Mouse (Mus musculus) testis, adult 2 months (tissue): ENCODE measurements around the gene Cubn. TPM values are rescaled to one million over a fixed set of nuclear protein-coding genes. Genes with fewer than 3 reads are reported as not detected.

Experiments
- H3K27ac ChIP-seq: fragments of 200-500 bp; 2 replicates; pipeline ENCODE4 v1.5.1; 2012; ENCODE audit warnings: low read depth, low read length; ENCODE audit not compliant: control insufficient read depth, insufficient read depth
- H3K27me3 ChIP-seq: fragments of 200-500 bp; 2 replicates; pipeline ENCODE4 v1.6.1; 2012; ENCODE audit warnings: mild to moderate bottlenecking, low read length, moderate library complexity; ENCODE audit not compliant: control insufficient read depth, insufficient read depth
- H3K36me3 ChIP-seq: fragments of 200-500 bp; 2 replicates; pipeline ENCODE4 v1.6.1; 2012; ENCODE audit warnings: mild to moderate bottlenecking, low read length; ENCODE audit not compliant: control insufficient read depth, insufficient read depth
- H3K4me1 ChIP-seq: fragments of 200-500 bp; 2 replicates; pipeline ENCODE4 v1.6.1; 2012; ENCODE audit warnings: low read length; ENCODE audit not compliant: control insufficient read depth, insufficient read depth
- H3K4me3 ChIP-seq: fragments of 200-500 bp; 2 replicates; pipeline ENCODE4 v1.5.1; 2012; ENCODE audit warnings: low read depth, mild to moderate bottlenecking, low read length, moderate library complexity, mixed read lengths; ENCODE audit not compliant: control insufficient read depth
- CTCF ChIP-seq: fragments of 200-500 bp; IDR thresholded peaks from 2 replicates; pipeline ENCODE4 v1.5.1; 2012; ENCODE audit warnings: low read depth, mild to moderate bottlenecking, inconsistent platforms, low read length, moderate library complexity; ENCODE audit not compliant: control insufficient read depth, insufficient read depth, insufficient replicate concordance
- POLR2A ChIP-seq: fragments of 200-500 bp; IDR thresholded peaks from 2 replicates; pipeline ENCODE4 v1.6.1; 2012; ENCODE audit warnings: low read depth, mild to moderate bottlenecking, inconsistent platforms, low read length, moderate library complexity; ENCODE audit not compliant: control insufficient read depth
- polyA plus RNA-seq: library from polyadenylated mRNA; depleted of rRNA; stranded (reverse); fragments of >200 nt; gene quantifications from 2 replicates; pipeline ENCODE4 v1.2.3, GENCODE M21; 2012; rRNA removed

Gene Cubn
- 0.72 and 0.96 TPM in 2 replicates for polyA plus RNA-seq

DNA sequence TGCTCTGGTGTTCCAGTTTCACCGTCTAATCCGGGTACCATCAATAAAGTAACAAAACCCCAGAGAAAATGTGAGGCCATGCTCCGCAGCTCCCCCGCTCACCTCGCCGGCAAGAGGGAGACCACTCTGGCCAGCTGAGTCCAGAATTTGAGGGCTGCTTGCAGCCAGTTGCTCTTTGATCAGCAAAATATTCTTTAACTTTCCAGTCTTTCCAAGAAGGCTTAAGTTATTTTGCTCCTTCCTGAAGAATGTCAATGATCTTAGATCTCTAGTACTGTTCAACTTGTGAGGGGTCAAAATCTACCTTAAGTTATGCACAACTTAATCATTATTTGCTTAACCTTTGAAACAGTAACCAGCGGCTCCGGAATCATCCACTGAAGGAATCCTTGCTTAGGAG is at the start of gene Cubn:
TSS of gene Cubn (minus strand) at position 80 of the 400 bp plus-strand sequence.
- H3K27me3 ChIP-seq, result no peaks in the 10 kb centered on the region
- no peaks in the 10 kb centered on the region for H3K36me3 ChIP-seq
- H3K27ac ChIP-seq, result no peak within 1 kb of the TSS
- TF ChIP-seq POLR2A (no peak), CTCF (no peak)
- no peak within 1 kb of the TSS for H3K4me3 ChIP-seq
- no peaks in the 10 kb centered on the region; the same call in 1 of the 2 replicates for H3K4me1 ChIP-seq

DNA sequence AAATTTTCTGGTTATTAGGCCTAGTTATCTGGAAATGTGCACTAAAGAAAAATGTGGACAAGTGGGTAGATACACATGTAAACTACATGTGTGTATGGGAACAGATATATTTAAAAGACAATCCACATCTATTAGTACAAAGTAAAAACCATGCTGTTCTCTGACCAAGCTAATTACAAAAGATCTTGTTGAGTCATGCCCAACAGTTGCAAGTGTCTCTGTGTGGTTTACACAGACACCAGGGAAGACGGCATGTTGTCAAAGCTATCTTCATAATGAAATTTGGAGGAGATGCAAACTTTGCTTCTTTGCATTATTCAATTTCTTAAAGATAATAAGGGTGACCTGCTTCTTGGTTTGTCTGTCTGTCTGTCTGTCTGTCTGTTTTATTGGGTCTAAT is 48.2 kb upstream of the Cubn start:
- Histone ChIP-seq H3K27ac (no peak overlapping the region), H3K36me3 (no peaks in the 10 kb centered on the region), H3K4me3 (no peak overlapping the region), H3K4me1 (no peaks in the 10 kb centered on the region), H3K27me3 (no peaks in the 10 kb centered on the region)
- no peak for TF ChIP-seq POLR2A
- no peak for TF ChIP-seq CTCF

DNA sequence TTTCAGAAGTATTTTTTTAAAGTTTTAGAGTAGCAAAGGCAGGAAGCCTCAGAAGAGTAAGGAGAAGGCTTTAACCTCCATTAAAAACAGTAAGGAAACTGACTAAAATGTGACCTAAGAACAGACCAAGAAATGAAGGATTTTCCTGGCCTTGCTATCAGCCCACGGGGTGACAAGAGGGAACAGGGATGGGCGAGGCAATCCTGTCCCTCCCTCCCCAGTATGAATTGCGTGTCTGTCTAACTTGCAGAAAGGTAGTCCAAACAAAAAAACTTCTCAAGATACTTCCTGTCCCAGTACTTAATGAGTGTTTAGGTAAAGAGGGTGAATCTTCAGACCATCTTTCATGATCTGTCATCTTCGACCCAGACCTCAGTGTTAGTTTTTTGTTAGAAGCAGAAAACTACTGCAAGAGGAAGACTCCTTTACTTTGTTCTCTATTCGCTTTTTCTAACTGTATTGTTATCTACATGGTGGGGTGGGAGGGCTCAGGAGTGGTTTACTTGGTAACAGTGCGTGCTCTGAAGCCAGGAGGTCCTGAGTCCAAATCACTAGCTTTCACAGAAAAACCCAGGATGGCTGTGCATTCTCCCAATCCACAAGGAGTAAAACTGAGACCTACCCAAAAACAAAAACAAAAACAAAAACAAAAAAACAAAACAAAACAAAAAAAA is 47.2 kb upstream of the Cubn start:
- TF ChIP-seq CTCF (no peak), POLR2A (no peak)
- H3K4me3 ChIP-seq, result no peak overlapping the region
- no peaks in the 10 kb centered on the region for H3K27me3 ChIP-seq
- H3K27ac ChIP-seq, result no peak overlapping the region
- no peaks in the 10 kb centered on the region for H3K4me1 ChIP-seq
- H3K36me3 ChIP-seq, result no peaks in the 10 kb centered on the region

DNA sequence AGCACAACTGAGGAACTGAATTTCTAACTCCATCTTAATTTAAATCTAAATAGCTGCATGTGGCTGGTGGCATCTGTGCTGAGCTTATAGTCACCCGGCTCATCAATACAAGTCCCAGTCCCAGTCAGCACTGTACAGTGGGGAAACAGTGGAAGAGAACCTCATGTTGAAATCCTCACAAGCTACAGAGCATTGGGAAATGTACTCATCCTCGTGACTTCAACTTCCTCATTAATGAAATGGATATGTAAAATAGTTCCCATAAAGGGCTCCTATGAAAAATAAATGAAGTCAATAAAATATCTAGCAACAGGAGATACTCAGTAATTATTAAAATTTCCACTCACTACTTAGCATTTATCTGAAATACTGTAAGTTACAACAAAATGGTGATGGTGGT is 46.6 kb upstream of the Cubn start:
- TF ChIP-seq CTCF, result no peak
- Histone ChIP-seq H3K4me3 (no peak overlapping the region), H3K36me3 (no peaks in the 10 kb centered on the region), H3K27me3 (no peaks in the 10 kb centered on the region), H3K4me1 (no peaks in the 10 kb centered on the region), H3K27ac (no peak overlapping the region)

DNA sequence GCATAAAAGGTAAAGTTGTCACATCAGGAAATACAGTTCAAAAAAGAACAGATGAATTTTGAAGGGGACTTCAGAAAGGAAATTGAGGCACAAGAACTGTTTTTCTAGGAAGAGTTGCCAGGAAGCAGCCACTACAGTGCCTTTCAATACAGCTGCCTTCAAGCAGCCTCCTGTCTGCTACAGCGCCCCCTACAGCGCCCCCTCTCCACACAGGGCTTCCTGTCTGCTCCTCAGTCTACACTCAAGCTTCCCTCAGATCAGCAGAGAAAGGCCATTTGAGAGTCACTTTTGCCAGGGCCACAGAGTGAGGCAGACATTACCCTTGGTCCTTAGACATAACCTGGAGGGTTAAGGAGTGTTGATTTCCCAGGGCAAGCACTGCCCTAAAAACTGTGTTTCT is 46.1 kb upstream of the Cubn start:
- Histone ChIP-seq H3K4me1 (no peaks in the 10 kb centered on the region), H3K36me3 (no peaks in the 10 kb centered on the region), H3K27me3 (no peaks in the 10 kb centered on the region), H3K27ac (no peak overlapping the region), H3K4me3 (no peak overlapping the region)
- TF ChIP-seq POLR2A (no peak), CTCF (no peak)

DNA sequence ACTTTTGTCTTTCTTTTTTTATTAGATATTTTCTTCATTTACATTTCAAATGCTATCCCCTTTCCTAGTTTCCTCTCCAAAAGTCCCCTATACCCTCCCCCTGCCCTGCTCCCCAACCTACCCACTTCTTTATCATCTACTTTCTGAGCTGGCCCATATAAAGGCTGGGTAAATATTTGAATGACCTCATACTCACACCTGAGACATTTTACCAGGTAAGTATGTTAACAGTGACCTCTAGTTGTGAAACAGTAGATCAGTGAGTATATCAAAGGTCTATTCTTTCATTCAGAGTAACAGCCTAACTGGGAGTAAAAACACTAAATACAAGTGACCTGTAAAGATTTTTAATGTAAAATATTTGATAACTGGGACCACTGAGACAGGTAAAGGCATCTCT is 45.1 kb upstream of the Cubn start:
- Histone ChIP-seq H3K4me1 (no peaks in the 10 kb centered on the region), H3K36me3 (no peaks in the 10 kb centered on the region), H3K27ac (no peak overlapping the region), H3K27me3 (no peaks in the 10 kb centered on the region), H3K4me3 (no peak overlapping the region)
- TF ChIP-seq POLR2A (no peak), CTCF (no peak)

DNA sequence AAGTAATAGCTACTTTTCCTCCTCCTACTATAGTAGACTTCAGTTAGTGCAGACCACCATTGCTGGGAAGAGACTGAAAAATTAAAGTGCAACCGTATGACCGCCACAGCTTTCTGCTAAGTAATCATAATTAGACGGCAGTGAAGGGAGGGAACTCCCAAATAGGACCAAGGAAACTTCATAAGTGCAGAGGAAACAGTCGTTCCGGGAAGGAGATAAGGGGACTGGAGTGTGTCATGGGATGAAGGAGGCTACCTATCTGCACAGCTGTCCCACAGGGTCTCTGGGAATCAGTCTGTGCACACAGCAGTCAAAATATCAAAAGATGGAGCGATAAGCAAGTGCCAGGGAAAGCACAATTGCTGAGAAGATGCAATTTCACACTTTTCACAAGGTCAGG is 39.0 kb upstream of the Cubn start:
- Histone ChIP-seq H3K36me3 (no peaks in the 10 kb centered on the region), H3K4me3 (no peak overlapping the region), H3K27ac (no peak overlapping the region), H3K4me1 (no peaks in the 10 kb centered on the region), H3K27me3 (no peaks in the 10 kb centered on the region)
- TF ChIP-seq POLR2A, result no peak
- TF ChIP-seq CTCF, result no peak

DNA sequence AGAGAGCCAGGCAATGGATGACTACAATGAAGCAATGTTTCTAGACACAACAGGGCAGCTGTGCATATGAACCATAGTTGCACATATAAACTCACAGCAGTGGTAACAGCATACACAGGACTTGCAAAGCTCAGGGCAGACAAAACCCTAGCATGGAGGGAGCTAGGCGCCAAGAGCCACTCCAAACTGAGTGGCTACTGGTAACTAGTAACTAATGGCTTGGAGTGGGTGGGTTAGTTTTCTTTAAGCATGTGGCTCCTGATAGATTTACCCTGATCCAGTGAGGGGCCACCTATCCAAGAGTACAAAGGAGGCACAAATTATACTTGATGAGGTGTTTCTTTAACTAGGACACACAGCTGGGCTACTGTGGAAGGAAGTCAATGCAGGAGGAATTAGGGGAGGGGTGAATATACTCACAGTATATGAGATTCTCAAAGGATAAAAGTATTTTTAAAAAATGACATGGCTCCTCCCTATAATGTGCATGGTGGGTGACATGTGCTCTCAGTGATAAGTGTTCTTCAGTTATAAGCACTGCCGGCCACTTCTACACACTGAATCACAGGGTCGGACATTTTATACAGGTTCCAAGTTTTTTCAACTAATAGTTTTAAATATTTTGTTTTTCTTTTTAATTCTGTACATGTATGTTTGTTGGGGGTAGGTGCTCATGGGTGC is 37.8 kb upstream of the Cubn start:
- no peak overlapping the region for H3K27ac ChIP-seq
- no peaks in the 10 kb centered on the region for H3K4me1 ChIP-seq
- no peaks in the 10 kb centered on the region for H3K36me3 ChIP-seq
- TF ChIP-seq CTCF, result no peak
- TF ChIP-seq POLR2A, result no peak
- no peaks in the 10 kb centered on the region for H3K27me3 ChIP-seq
- H3K4me3 ChIP-seq, result no peak overlapping the region
